Mouse (Mus musculus): ENCODE results near the gene Cpne8. TPM values are rescaled to one million over a fixed set of nuclear protein-coding genes. Genes with fewer than 3 reads are reported as not detected.

Gene Cpne8
- polyA plus RNA-seq, 2 experiments = 0.96 to 1.1 TPM

- TF ChIP-seq EP300 (IDR thresholded peaks at IDR 0.05; ENCODE audit: low read depth) = no peak
- TF ChIP-seq CTCF (IDR thresholded peaks at IDR 0.05; ENCODE audit: low read depth) = no peak
- no peak overlapping the region for H3K27ac ChIP-seq
- ATAC-seq (ENCODE audit: insufficient read depth) (no peak), DNase-seq (ENCODE audit: low read depth in 3 of 3, low spot score in 3 of 3) (no peak)
- H3K27me3 ChIP-seq (ENCODE audit: control insufficient read depth, insufficient read depth, low read length) = no peaks in the 10 kb centered on the region
- 61% methylated on average over 3 of the region's 3 CpGs for WGBS (ENCODE audit: insufficient replicate concordance)
- H3K9me3 ChIP-seq (ENCODE audit: control insufficient read depth, low read length) = no peaks in the 10 kb centered on the region
- no peak overlapping the region for H3K4me2 ChIP-seq (ENCODE audit: low read depth)
- H3K4me3 ChIP-seq (ENCODE audit: insufficient read depth in 1 of 2, low read depth in 2 of 2, low read length in 2 of 2) = no peak overlapping the region
- no peak overlapping the region for H3K9ac ChIP-seq (replicated peaks)
- H3K36me3 ChIP-seq (replicated peaks; ENCODE audit: control insufficient read depth, insufficient read depth, low read depth) = no peaks in the 10 kb centered on the region
- no peaks in the 10 kb centered on the region for H3K4me1 ChIP-seq (replicated peaks; ENCODE audit: control insufficient read depth in 2 of 2, insufficient read depth in 2 of 2, low read length in 1 of 2)
Measured at GRCm38 (mm10) chr15:90664615-90665014, 14.6 kb downstream of the Cpne8 start.

- Histone ChIP-seq H3K4me1 (replicated peaks; ENCODE audit: control insufficient read depth in 2 of 2, insufficient read depth in 2 of 2, low read length in 1 of 2) (no peaks in the 10 kb centered on the region), H3K4me2 (ENCODE audit: low read depth) (no peak overlapping the region), H3K27ac (no peak overlapping the region), H3K9me3 (ENCODE audit: control insufficient read depth, low read length) (no peaks in the 10 kb centered on the region), H3K9ac (replicated peaks) (no peak overlapping the region), H3K4me3 (ENCODE audit: insufficient read depth in 1 of 2, low read depth in 2 of 2, low read length in 2 of 2) (no peak overlapping the region), H3K27me3 (ENCODE audit: control insufficient read depth, insufficient read depth, low read length) (no peaks in the 10 kb centered on the region), H3K36me3 (replicated peaks; ENCODE audit: control insufficient read depth, insufficient read depth, low read depth) (no peaks in the 10 kb centered on the region)
- DNase-seq (ENCODE audit: low read depth in 3 of 3, low spot score in 3 of 3) (no peak), ATAC-seq (ENCODE audit: insufficient read depth) (no peak)
- WGBS (ENCODE audit: insufficient replicate concordance) = 42% methylated on average over 4 of the region's 4 CpGs
- TF ChIP-seq EP300 (IDR thresholded peaks at IDR 0.05; ENCODE audit: low read depth) (no peak), CTCF (IDR thresholded peaks at IDR 0.05; ENCODE audit: low read depth) (no peak)
Measured at GRCm38 (mm10) chr15:90663631-90664030, 15.6 kb downstream of the Cpne8 start.

GRCm38 (mm10) chr15:90660723-90661122 lies 18.5 kb downstream of the Cpne8 start:
- 73% methylated on average over 3 of the region's 3 CpGs for WGBS (ENCODE audit: insufficient replicate concordance)
- no peaks in the 10 kb centered on the region for H3K9me3 ChIP-seq (ENCODE audit: control insufficient read depth, low read length)
- ATAC-seq (ENCODE audit: insufficient read depth) = no peak

GRCm38 (mm10) chr15:90658053-90658452 lies 21.2 kb downstream of the Cpne8 start:
- DNase-seq (ENCODE audit: low read depth in 3 of 3, low spot score in 3 of 3) (no peak), ATAC-seq (ENCODE audit: insufficient read depth) (no peak)
- Histone ChIP-seq H3K9ac (replicated peaks) (no peak overlapping the region), H3K27me3 (ENCODE audit: control insufficient read depth, insufficient read depth, low read length) (no peaks in the 10 kb centered on the region), H3K27ac (no peak overlapping the region), H3K4me1 (replicated peaks; ENCODE audit: control insufficient read depth in 2 of 2, insufficient read depth in 2 of 2, low read length in 1 of 2) (no peaks in the 10 kb centered on the region), H3K36me3 (replicated peaks; ENCODE audit: control insufficient read depth, insufficient read depth, low read depth) (no peaks in the 10 kb centered on the region), H3K4me2 (ENCODE audit: low read depth) (no peak overlapping the region), H3K4me3 (ENCODE audit: insufficient read depth in 1 of 2, low read depth in 2 of 2, low read length in 2 of 2) (no peak overlapping the region), H3K9me3 (ENCODE audit: control insufficient read depth, low read length) (no peaks in the 10 kb centered on the region)
- 31% methylated on average over 2 of the region's 2 CpGs for WGBS (ENCODE audit: insufficient replicate concordance)
- TF ChIP-seq EP300 (IDR thresholded peaks at IDR 0.05; ENCODE audit: low read depth) = no peak
- no peak for TF ChIP-seq CTCF (IDR thresholded peaks at IDR 0.05; ENCODE audit: low read depth)

More at GRCm38 (mm10) chr15:90660723-90661122, 18.5 kb downstream of the Cpne8 start:
- Histone ChIP-seq H3K27me3 (ENCODE audit: control insufficient read depth, insufficient read depth, low read length) (no peaks in the 10 kb centered on the region), H3K36me3 (replicated peaks; ENCODE audit: control insufficient read depth, insufficient read depth, low read depth) (no peaks in the 10 kb centered on the region), H3K4me2 (ENCODE audit: low read depth) (no peak overlapping the region), H3K4me3 (ENCODE audit: insufficient read depth in 1 of 2, low read depth in 2 of 2, low read length in 2 of 2) (no peak overlapping the region), H3K4me1 (replicated peaks; ENCODE audit: control insufficient read depth in 2 of 2, insufficient read depth in 2 of 2, low read length in 1 of 2) (no peaks in the 10 kb centered on the region), H3K9ac (replicated peaks) (no peak overlapping the region), H3K27ac (no peak overlapping the region)
- DNase-seq (ENCODE audit: low read depth in 3 of 3, low spot score in 3 of 3) = no peak
- TF ChIP-seq CTCF (IDR thresholded peaks at IDR 0.05; ENCODE audit: low read depth) (no peak), EP300 (IDR thresholded peaks at IDR 0.05; ENCODE audit: low read depth) (no peak)

- Histone ChIP-seq H3K9ac (replicated peaks) (no peak overlapping the region), H3K9me3 (ENCODE audit: control insufficient read depth, low read length) (no peaks in the 10 kb centered on the region), H3K36me3 (replicated peaks; ENCODE audit: control insufficient read depth, insufficient read depth, low read depth) (no peaks in the 10 kb centered on the region), H3K27ac (no peak overlapping the region), H3K27me3 (ENCODE audit: control insufficient read depth, insufficient read depth, low read length) (no peaks in the 10 kb centered on the region), H3K4me2 (ENCODE audit: low read depth) (no peak overlapping the region), H3K4me1 (replicated peaks; ENCODE audit: control insufficient read depth in 2 of 2, insufficient read depth in 2 of 2, low read length in 1 of 2) (no peaks in the 10 kb centered on the region), H3K4me3 (ENCODE audit: insufficient read depth in 1 of 2, low read depth in 2 of 2, low read length in 2 of 2) (no peak overlapping the region)
- DNase-seq (ENCODE audit: low read depth in 3 of 3, low spot score in 3 of 3) (no peak), ATAC-seq (ENCODE audit: insufficient read depth) (no peak)
- no peak for TF ChIP-seq EP300 (IDR thresholded peaks at IDR 0.05; ENCODE audit: low read depth)
- no peak for TF ChIP-seq CTCF (IDR thresholded peaks at IDR 0.05; ENCODE audit: low read depth)
- WGBS (ENCODE audit: insufficient replicate concordance) = 72% methylated on average over 8 of the region's 8 CpGs
Measured at GRCm38 (mm10) chr15:90656521-90656920, 22.7 kb downstream of the Cpne8 start.

Data from liver, embryonic 14.5 days (tissue).